Mouse (Mus musculus) ES-Bruce4 (cell line): ENCODE measurements around the gene Thra.

Source experiments
- CTCF ChIP-seq: IDR thresholded peaks from one replicate; pipeline ENCODE4 v1.8.1; 2011; ENCODE audit warnings: low read depth, low read length
- EP300 ChIP-seq: IDR thresholded peaks from 2 replicates; pipeline ENCODE4 v1.6.1; 2011; ENCODE audit warnings: low read depth, low read length; ENCODE audit not compliant: insufficient read depth

DNA sequence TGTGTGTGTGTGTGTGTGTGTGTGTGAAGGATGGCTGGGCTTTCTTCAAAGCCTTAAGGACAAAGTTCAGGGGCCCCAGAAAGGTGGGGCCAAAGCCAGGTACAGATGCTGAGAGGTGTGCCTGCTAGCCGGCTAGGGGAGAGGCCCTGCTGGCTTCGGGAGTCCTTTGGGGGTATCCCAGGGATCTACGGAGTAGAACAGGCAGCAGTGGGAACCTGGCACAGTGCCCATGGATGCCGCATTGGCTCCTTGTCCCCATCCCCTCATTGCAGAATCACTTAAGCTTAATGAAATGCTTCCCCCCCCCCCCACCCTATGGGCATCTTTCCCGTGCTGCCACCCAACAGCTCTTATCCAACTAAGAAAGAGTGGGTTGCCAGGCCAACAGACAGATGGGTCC lies 9.3 kb downstream of the Thra start:
- no peak for TF ChIP-seq EP300
- no peak for TF ChIP-seq CTCF
